Mouse (Mus musculus) right cerebral cortex, postnatal 4 days (tissue): ENCODE results near the gene Hs2st1.

Experiments used
- DNase-seq: peaks from one replicate; pipeline ENCODE4 v3.0.0-alpha.2; 2022

Hs2st1 gene

GRCm38 (mm10) chr3:144550659-144551058 lies 19.3 kb downstream of the Hs2st1 start:
- no peak for DNase-seq

DNA sequence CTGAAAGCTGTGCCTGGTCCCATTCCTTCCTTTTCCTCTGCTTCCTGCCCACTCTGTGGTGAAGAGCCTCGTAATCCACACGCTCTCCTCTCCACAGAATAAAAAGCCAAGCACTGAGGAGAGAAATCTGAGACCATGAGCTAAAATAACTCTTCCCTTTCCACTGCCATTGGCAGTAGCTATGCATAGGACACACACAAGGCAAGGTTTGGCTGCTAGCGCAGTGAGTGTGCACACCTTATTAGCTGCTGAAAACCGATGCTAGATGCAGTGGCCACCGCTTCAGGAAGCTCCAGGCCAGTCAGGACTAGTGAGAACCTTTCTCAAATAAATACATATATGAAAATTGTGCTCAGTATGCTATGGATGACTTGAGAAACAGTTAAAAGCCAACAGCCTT lies 19.9 kb downstream of the Hs2st1 start:
- DNase-seq, result no peak

GRCm38 (mm10) chr3:144548186-144548845 lies 21.7 kb downstream of the Hs2st1 start:
- no peak for DNase-seq

- no peak for DNase-seq
Observed at GRCm38 (mm10) chr3:144546490-144546889, 23.5 kb downstream of the Hs2st1 start.

GRCm38 (mm10) chr3:144545832-144546231 lies 24.1 kb downstream of the Hs2st1 start:
- no peak for DNase-seq

GRCm38 (mm10) chr3:144545152-144545551 lies 24.8 kb downstream of the Hs2st1 start:
- DNase-seq, result no peak

DNA sequence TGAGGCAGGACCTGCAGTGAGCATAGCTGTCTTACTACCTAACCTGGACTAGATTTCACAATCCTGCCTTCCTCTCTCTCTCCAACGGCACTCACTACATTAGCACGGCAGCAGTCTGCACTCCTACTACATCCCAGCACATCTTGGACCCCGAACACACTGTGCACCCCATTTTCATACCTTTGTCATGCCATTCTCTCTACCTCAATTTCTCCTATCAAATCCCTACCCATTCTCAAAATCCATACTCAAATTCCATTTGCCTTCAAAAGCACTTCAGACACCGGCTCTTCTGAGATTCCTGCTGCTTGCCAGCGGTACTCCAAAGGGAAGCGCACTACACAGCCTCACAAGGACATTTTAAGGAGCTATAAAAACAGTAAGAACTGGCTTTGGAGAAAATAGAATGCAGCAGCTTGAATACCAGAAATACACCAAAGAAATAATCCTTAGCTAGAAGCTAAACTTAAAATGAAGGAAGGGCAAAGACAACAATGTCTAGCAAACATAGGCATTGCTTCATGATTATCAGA lies 28.0 kb downstream of the Hs2st1 start:
- DNase-seq, result no peak

DNA sequence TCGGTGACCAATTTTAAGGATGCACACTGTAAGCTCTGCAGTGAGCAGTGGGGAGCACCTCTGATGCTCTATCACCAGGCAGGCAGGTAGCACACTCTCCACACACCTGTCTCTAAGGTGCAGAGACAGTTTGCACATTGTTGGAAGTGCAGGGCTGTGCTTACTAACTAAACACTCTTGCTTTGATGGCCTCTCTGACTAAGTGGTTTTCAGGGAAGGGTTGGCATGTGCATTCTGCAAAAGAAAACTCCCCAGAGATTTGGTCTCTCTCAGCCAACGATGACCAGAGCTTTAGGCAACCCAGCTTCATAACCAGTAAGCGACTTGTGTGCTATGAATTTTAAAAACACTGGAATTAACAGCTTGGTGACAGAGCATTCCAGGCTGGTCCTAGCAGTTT lies 29.2 kb downstream of the Hs2st1 start:
- DNase-seq, result no peak

DNA sequence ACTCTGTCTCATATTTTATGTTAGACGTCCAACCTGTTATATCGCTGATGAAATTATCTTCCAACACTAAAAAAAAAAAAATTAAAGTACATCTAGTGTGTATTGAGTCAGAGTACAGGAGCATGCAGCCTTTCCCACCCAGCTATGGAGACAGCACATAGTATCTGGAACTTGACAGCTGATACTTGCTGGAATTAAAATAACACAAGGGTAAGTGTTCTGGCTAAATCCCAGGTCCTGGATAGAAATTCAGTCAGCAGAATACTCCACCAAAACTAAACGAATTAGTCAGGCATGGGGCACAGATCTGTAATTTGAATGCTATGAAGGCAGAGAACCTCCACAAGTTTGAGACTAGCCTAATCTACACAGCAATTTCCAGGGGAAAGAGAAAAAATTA lies 30.9 kb downstream of the Hs2st1 start:
- DNase-seq, result no peak

DNA sequence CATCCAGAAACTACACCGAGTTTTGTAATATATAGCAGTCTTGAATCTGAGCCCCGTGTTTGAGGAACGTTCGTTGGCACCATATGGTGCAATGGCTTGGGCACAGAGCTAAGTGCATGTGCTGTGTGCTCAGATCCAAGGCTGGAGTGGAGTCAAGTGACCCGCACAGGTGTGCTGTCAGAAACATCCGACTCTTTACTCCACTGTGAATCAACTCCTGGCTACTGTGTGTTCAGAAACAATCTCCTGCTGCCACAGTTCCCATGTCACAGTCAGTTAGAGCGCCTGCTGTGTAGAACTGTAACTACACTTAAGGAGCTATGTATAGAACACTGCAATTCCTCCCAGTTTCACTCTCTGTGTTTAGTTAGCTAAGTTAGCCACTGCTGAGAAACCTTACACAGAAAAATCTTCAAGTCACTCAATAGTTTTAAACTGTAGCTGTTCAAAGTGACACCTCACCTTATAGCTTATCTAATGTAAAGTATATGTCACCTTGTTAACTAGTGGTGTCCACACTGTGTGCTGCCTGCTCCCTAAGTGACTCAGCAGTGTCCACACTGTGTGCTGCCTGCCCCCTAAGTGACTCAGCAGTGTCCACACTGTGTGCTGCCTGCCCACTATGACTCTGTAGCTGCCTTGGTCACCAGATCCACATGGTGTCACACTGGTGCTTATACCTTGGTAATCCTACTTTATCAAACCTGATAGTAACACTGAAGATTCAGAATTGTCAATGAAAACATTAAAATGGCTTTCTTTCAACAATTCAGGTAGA lies 32.7 kb downstream of the Hs2st1 start:
- no peak for DNase-seq

- DNase-seq, result no peak
Observed at GRCm38 (mm10) chr3:144535056-144535455, 34.9 kb downstream of the Hs2st1 start.

- DNase-seq, result no peak
Observed at GRCm38 (mm10) chr3:144531023-144531422, 39.0 kb downstream of the Hs2st1 start.

DNA sequence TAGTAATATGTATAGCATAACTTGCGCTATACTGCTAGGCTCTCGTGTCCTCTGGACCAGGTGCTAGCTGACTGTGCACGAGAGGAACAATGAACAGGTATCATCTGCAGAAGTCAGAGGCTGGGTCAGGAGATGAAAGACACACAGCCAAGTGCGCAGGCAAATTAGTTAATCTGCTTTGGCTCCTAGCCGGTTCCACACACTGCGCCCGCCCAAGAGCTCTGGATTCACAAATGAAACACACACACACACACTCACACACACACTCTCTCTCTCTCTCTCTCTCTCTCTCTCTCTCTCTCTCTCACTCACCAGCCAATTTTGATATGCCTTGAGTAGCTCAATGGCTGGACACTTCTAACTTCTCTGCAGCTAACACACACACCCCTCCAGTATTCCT lies 42.1 kb downstream of the Hs2st1 start:
- no peak for DNase-seq

- no peak for DNase-seq
Observed at GRCm38 (mm10) chr3:144519581-144520272, 50.3 kb downstream of the Hs2st1 start.

- DNase-seq, result no peak
Observed at GRCm38 (mm10) chr3:144518917-144519316, 51.1 kb downstream of the Hs2st1 start.

DNA sequence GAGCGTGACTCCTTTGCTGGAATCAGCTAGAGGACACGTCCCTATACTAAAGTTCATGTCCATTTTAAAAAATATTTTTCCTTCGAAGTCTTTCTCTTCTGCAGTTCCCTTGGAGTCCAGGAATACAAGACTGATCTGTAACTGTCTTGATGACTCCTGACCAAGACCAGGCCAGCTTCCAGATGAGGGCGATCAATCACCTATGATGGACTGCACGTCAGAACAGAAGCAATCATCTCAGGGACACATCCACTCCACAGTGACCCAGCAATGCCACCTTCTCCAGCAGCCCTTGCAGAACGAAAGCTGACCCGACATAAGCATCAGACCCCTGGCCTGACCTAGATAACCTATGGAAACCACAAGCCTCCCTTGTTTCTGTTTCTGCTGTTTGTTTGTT lies 54.7 kb downstream of the Hs2st1 start:
- DNase-seq, result no peak

- DNase-seq, result no peak
Observed at GRCm38 (mm10) chr3:144514122-144514505, 55.9 kb downstream of the Hs2st1 start.

DNA sequence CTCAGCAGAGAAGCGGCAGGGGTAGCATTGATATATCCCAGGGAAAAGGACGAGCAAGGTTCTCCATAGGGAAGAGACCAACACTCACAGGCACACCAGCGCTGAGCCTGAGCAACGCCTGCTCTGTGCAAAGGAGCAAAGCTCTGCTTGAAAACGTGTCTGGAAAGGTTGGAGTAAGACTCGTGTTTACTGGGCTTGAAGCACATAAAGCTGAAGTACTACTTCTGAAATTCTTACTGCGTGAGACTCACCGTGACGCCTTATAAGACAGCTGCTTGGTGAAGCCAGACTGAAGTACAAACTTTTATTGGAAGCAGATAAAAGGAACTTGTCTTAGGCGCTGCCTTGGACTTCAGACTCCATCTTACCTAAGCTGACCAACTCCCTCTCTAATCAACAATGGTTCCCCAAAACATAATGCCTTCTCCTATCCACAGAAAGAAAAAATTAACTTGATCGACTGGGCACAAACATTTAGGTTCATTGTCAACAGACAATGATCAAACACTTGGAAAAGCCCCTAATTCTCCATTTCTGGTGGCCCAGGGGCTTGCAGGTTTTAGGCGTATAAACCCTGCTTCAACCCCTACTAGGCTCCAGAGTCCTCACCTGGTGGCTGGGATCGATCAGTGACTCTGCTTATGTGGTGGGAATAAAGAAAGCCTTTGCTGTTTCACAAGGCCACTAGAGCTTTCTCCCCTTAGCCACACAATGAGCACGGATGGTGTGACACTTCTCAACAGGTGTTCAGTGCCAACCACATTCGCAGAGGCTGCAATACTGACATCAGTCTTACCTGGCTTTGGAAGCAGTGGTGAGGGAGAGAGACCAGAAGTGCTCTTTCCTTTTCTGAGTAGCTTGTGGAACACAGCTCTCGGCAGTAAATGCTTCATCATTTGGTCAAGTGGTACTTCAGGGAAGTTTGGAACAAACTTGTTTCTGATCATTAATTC lies 56.5 kb downstream of the Hs2st1 start:
- no peak for DNase-seq

- DNase-seq, result no peak
Observed at GRCm38 (mm10) chr3:144510724-144511123, 59.3 kb downstream of the Hs2st1 start.

GRCm38 (mm10) chr3:144508342-144508741 lies 61.6 kb downstream of the Hs2st1 start:
- no peak for DNase-seq

GRCm38 (mm10) chr3:144507885-144508284 lies 62.1 kb downstream of the Hs2st1 start:
- no peak for DNase-seq

DNA sequence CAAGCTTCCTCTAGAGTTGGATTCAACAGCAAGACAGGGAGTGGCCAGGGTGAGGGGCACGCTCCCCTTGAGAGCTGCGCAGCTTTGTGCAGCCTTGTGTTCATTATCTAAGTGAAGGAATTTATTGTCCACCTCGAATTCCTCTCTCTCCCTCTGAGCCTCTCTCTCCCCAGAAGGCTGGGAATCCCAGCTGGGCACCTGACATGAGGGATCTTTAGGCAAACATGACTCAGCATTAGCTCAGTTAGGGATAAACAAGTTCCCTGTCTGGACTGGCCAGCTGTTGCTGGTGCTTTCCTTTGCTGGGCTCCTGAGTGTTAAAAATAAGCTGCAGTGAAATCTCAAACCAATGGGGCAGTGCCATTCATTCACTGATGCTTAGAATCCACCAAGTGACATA lies 63.8 kb downstream of the Hs2st1 start:
- DNase-seq, result no peak

- DNase-seq, result no peak
Observed at GRCm38 (mm10) chr3:144501930-144502329, 68.1 kb downstream of the Hs2st1 start.
